Mouse (Mus musculus): Measurements from ENCODE around the gene Arhgap42.

Gene Arhgap42

GRCm38 (mm10) chr9:9245994-9246393 lies 7.1 kb upstream of the Arhgap42 start:
- Histone ChIP-seq H3K36me3 (ENCODE audit: insufficient read depth, low read length) (no peaks in the 10 kb centered on the region), H3K4me1 (replicated peaks; ENCODE audit: low read depth, low read length) (peaks cover 3% of the 10 kb centered on the region; the same call in 1 of the 2 replicates), H3K4me3 (replicated peaks; ENCODE audit: low read length) (no peak overlapping the region), H3K9me3 (ENCODE audit: low read length) (no peaks in the 10 kb centered on the region), H3K27me3 (ENCODE audit: insufficient read depth, low read length) (peaks cover 3% of the 10 kb centered on the region)
- TF ChIP-seq CTCF (conservative IDR thresholded peaks at IDR 0.05; ENCODE audit: low read length) (no peak), NANOG (IDR thresholded peaks at IDR 0.05; ENCODE audit: borderline replicate concordance, low read length) (no peak), POU5F1 (IDR thresholded peaks at IDR 0.05; ENCODE audit: borderline replicate concordance, low read length) (no peak)

- no peaks in the 10 kb centered on the region for H3K36me3 ChIP-seq (ENCODE audit: insufficient read depth, low read length)
- H3K4me1 ChIP-seq (replicated peaks; ENCODE audit: low read depth, low read length) = peaks cover 9% of the 10 kb centered on the region
- no peak overlapping the region for H3K4me3 ChIP-seq (replicated peaks; ENCODE audit: low read length)
- H3K27me3 ChIP-seq (ENCODE audit: insufficient read depth, low read length) = peaks cover 3% of the 10 kb centered on the region
- TF ChIP-seq NANOG (IDR thresholded peaks at IDR 0.05; ENCODE audit: borderline replicate concordance, low read length) (no peak), POU5F1 (IDR thresholded peaks at IDR 0.05; ENCODE audit: borderline replicate concordance, low read length) (no peak), CTCF (conservative IDR thresholded peaks at IDR 0.05; ENCODE audit: low read length) (no peak)
- no peaks in the 10 kb centered on the region for H3K9me3 ChIP-seq (ENCODE audit: low read length)
Measured at GRCm38 (mm10) chr9:9243834-9244233, 4.9 kb upstream of the Arhgap42 start.

GRCm38 (mm10) chr9:9241202-9241795 lies 2.4 kb upstream of the Arhgap42 start:
- Histone ChIP-seq H3K27me3 (ENCODE audit: insufficient read depth, low read length) (peaks cover 3% of the 10 kb centered on the region), H3K9me3 (ENCODE audit: low read length) (no peaks in the 10 kb centered on the region), H3K36me3 (ENCODE audit: insufficient read depth, low read length) (no peaks in the 10 kb centered on the region), H3K4me3 (replicated peaks; ENCODE audit: low read length) (no peak overlapping the region), H3K4me1 (replicated peaks; ENCODE audit: low read depth, low read length) (peaks cover 23% of the 10 kb centered on the region)
- no peak for TF ChIP-seq POU5F1 (IDR thresholded peaks at IDR 0.05; ENCODE audit: borderline replicate concordance, low read length)
- TF ChIP-seq CTCF (conservative IDR thresholded peaks at IDR 0.05; ENCODE audit: low read length) = no peak
- no peak for TF ChIP-seq NANOG (IDR thresholded peaks at IDR 0.05; ENCODE audit: borderline replicate concordance, low read length)

- Histone ChIP-seq H3K36me3 (ENCODE audit: insufficient read depth, low read length) (no peaks in the 10 kb centered on the region), H3K9me3 (ENCODE audit: low read length) (no peaks in the 10 kb centered on the region), H3K27me3 (ENCODE audit: insufficient read depth, low read length) (peaks cover 3% of the 10 kb centered on the region), H3K4me3 (replicated peaks; ENCODE audit: low read length) (no peak overlapping the region), H3K4me1 (replicated peaks; ENCODE audit: low read depth, low read length) (peaks cover 25% of the 10 kb centered on the region)
- TF ChIP-seq POU5F1 (IDR thresholded peaks at IDR 0.05; ENCODE audit: borderline replicate concordance, low read length) = no peak
- TF ChIP-seq CTCF (conservative IDR thresholded peaks at IDR 0.05; ENCODE audit: low read length) = no peak
- no peak for TF ChIP-seq NANOG (IDR thresholded peaks at IDR 0.05; ENCODE audit: borderline replicate concordance, low read length)
Measured at GRCm38 (mm10) chr9:9237511-9237910, 1.4 kb downstream of the Arhgap42 start.

GRCm38 (mm10) chr9:9229662-9230061 lies 9.2 kb downstream of the Arhgap42 start:
- Histone ChIP-seq H3K4me3 (replicated peaks; ENCODE audit: low read length) (no peak overlapping the region), H3K36me3 (ENCODE audit: insufficient read depth, low read length) (no peaks in the 10 kb centered on the region), H3K27me3 (ENCODE audit: insufficient read depth, low read length) (no peaks in the 10 kb centered on the region), H3K9me3 (ENCODE audit: low read length) (no peaks in the 10 kb centered on the region), H3K4me1 (replicated peaks; ENCODE audit: low read depth, low read length) (peaks cover 17% of the 10 kb centered on the region)
- TF ChIP-seq NANOG (IDR thresholded peaks at IDR 0.05; ENCODE audit: borderline replicate concordance, low read length) = no peak
- TF ChIP-seq CTCF (conservative IDR thresholded peaks at IDR 0.05; ENCODE audit: low read length) = no peak
- TF ChIP-seq POU5F1 (IDR thresholded peaks at IDR 0.05; ENCODE audit: borderline replicate concordance, low read length) = no peak

GRCm38 (mm10) chr9:9224837-9225236 lies 14.1 kb downstream of the Arhgap42 start:
- H3K9me3 ChIP-seq (ENCODE audit: low read length) = no peaks in the 10 kb centered on the region
- TF ChIP-seq POU5F1 (IDR thresholded peaks at IDR 0.05; ENCODE audit: borderline replicate concordance, low read length) (no peak), NANOG (IDR thresholded peaks at IDR 0.05; ENCODE audit: borderline replicate concordance, low read length) (no peak), CTCF (conservative IDR thresholded peaks at IDR 0.05; ENCODE audit: low read length) (no peak)
- H3K36me3 ChIP-seq (ENCODE audit: insufficient read depth, low read length) = no peaks in the 10 kb centered on the region
- peaks cover 8% of the 10 kb centered on the region for H3K4me1 ChIP-seq (replicated peaks; ENCODE audit: low read depth, low read length)
- H3K27me3 ChIP-seq (ENCODE audit: insufficient read depth, low read length) = no peaks in the 10 kb centered on the region
- H3K4me3 ChIP-seq (replicated peaks; ENCODE audit: low read length) = no peak overlapping the region

- peaks cover 6% of the 10 kb centered on the region; the same call in 1 of the 2 replicates for H3K9me3 ChIP-seq (ENCODE audit: low read length)
- H3K4me3 ChIP-seq (replicated peaks; ENCODE audit: low read length) = no peak overlapping the region
- H3K4me1 ChIP-seq (replicated peaks; ENCODE audit: low read depth, low read length) = peaks cover 15% of the 10 kb centered on the region
- no peak for TF ChIP-seq POU5F1 (IDR thresholded peaks at IDR 0.05; ENCODE audit: borderline replicate concordance, low read length)
- no peak for TF ChIP-seq CTCF (conservative IDR thresholded peaks at IDR 0.05; ENCODE audit: low read length)
- no peak for TF ChIP-seq NANOG (IDR thresholded peaks at IDR 0.05; ENCODE audit: borderline replicate concordance, low read length)
- no peaks in the 10 kb centered on the region for H3K36me3 ChIP-seq (ENCODE audit: insufficient read depth, low read length)
- H3K27me3 ChIP-seq (ENCODE audit: insufficient read depth, low read length) = no peaks in the 10 kb centered on the region
Measured at GRCm38 (mm10) chr9:9223384-9223783, 15.5 kb downstream of the Arhgap42 start.

- TF ChIP-seq POU5F1 (IDR thresholded peaks at IDR 0.05; ENCODE audit: borderline replicate concordance, low read length) (no peak), CTCF (conservative IDR thresholded peaks at IDR 0.05; ENCODE audit: low read length) (no peak), NANOG (IDR thresholded peaks at IDR 0.05; ENCODE audit: borderline replicate concordance, low read length) (no peak)
- H3K4me3 ChIP-seq (replicated peaks; ENCODE audit: low read length) = no peak overlapping the region
Measured at GRCm38 (mm10) chr9:9221950-9222486, 16.9 kb downstream of the Arhgap42 start.

More at GRCm38 (mm10) chr9:9221950-9222486, 16.9 kb downstream of the Arhgap42 start:
- H3K9me3 ChIP-seq (ENCODE audit: low read length) = peaks cover 6% of the 10 kb centered on the region; the same call in 1 of the 2 replicates
- no peaks in the 10 kb centered on the region for H3K27me3 ChIP-seq (ENCODE audit: insufficient read depth, low read length)
- H3K36me3 ChIP-seq (ENCODE audit: insufficient read depth, low read length) = no peaks in the 10 kb centered on the region
- H3K4me1 ChIP-seq (replicated peaks; ENCODE audit: low read depth, low read length) = peaks cover 18% of the 10 kb centered on the region

Measured in E14TG2a.4 (cell line).